In genomic region chr6:85326564-85326963, GRCm38 (mm10) we compare ENCODE assay signal across 22 mouse cellular contexts.
"Had no signal": no experiment of that assay in that cellular context is flagged by ENCODE, and none has a peak within 500 bp of the region (broad histone marks: within the 10 kb centered on the region; RNA-seq: fewer than 3 reads in every experiment).

No protein-coding gene starts in this region.

- H3K36me3 ChIP-seq: limb, embryonic 10.5 days; limb, embryonic 13.5 days; liver, embryonic 12.5 days; liver, embryonic 15.5 days; lung, embryonic 15.5 days; neural tube, embryonic 12.5 days; neural tube, embryonic 15.5 days; stomach, embryonic 15.5 days had no signal

- H3K27me3 ChIP-seq: lung, embryonic 15.5 days; stomach, embryonic 15.5 days had no signal

- H3K4me3 ChIP-seq: limb, embryonic 10.5 days; limb, embryonic 13.5 days; liver, embryonic 12.5 days; liver, embryonic 15.5 days; lung, embryonic 15.5 days; neural tube, embryonic 12.5 days; neural tube, embryonic 15.5 days; stomach, embryonic 15.5 days had no signal

- H3K9me3 ChIP-seq: limb, embryonic 10.5 days; limb, embryonic 13.5 days; liver, embryonic 12.5 days; liver, embryonic 15.5 days; lung, embryonic 15.5 days; neural tube, embryonic 12.5 days; neural tube, embryonic 15.5 days; stomach, embryonic 15.5 days had no signal

- ATAC-seq: intestine, postnatal 0 days; liver, embryonic 12.5 days had no signal

- DNase-seq: kidney, adult 8-10 months; kidney, postnatal 14 days; kidney, postnatal 4 days; liver; lung, adult 18-20 months; lung, postnatal 10 days; lung, postnatal 36 days; midbrain, embryonic 14.5 days; right cerebral cortex, adult 18-20 months; right cerebral cortex, postnatal 14 days; spleen, adult 18-20 months; thymus, postnatal 25 days had no signal

- H3K9ac ChIP-seq: limb, embryonic 13.5 days; liver, embryonic 12.5 days; liver, embryonic 15.5 days; lung, embryonic 15.5 days; neural tube, embryonic 12.5 days; neural tube, embryonic 15.5 days; stomach, embryonic 15.5 days had no signal

- H3K4me2 ChIP-seq: limb, embryonic 13.5 days; liver, embryonic 12.5 days; liver, embryonic 15.5 days; lung, embryonic 15.5 days; midbrain, embryonic 11.5 days; neural tube, embryonic 12.5 days; neural tube, embryonic 15.5 days; stomach, embryonic 15.5 days had no signal

- H3K27ac ChIP-seq: limb, embryonic 10.5 days; limb, embryonic 13.5 days; liver, embryonic 12.5 days; liver, embryonic 15.5 days; lung, embryonic 15.5 days; neural tube, embryonic 12.5 days; neural tube, embryonic 15.5 days; stomach, embryonic 15.5 days had no signal
